Mouse (Mus musculus) C2C12 (cell line): ENCODE data around the gene Olfr556.

Experiments
- CTCF ChIP-seq: IDR thresholded peaks from one replicate; pipeline ENCODE4 v1.5.1; 2011; ENCODE audit not compliant: control insufficient read depth, insufficient read depth, insufficient read length
- MYOD1 ChIP-seq: IDR thresholded peaks from one replicate; pipeline ENCODE4 v1.6.1; 2011; ENCODE audit warnings: low read depth; ENCODE audit not compliant: control insufficient read depth, insufficient read length
- MYOG ChIP-seq: IDR thresholded peaks from one replicate; pipeline ENCODE4 v1.6.1; 2011; ENCODE audit not compliant: control insufficient read depth, insufficient read length; ENCODE audit errors: extremely low read depth

- no peak for TF ChIP-seq CTCF
- no peak for TF ChIP-seq MYOG
- no peak for TF ChIP-seq MYOD1
These were observed 37.2 kb downstream of the Olfr556 start, which contains the start of gene Olfr558 for GRCm38 (mm10) chr7:102701915-102702314.
